Mouse (Mus musculus) left cerebral cortex, adult 2 months (tissue): ENCODE measurements around the gene Myh9. TPM values are rescaled to one million over a fixed set of nuclear protein-coding genes. Genes with fewer than 3 reads are reported as not detected.
"Not testable (repeated sequence)": the region's sequence is repeated elsewhere in the genome, so short reads cannot be mapped to it uniquely, and the experiment has no call there.

ENCODE experiments used
- DNase-seq, 2 experiments: peaks; one replicate each; pipeline ENCODE4 v3.0.0; 2021 to 2022; ENCODE audit warnings: low spot score in 2 of 2, mixed read lengths in 1 of 2; ENCODE audit errors: extremely low spot score in 1 of 2
- H3K27ac ChIP-seq: fragments of 200-600 bp; 2 replicates; pipeline ENCODE4 v1.8.1; 2022
- H3K4me3 ChIP-seq: fragments of 200-600 bp; 2 replicates; pipeline ENCODE4 v1.8.1; 2022
- CTCF ChIP-seq: fragments of 200-600 bp; IDR thresholded peaks from 2 replicates; pipeline ENCODE4 v1.8.1; 2022; ENCODE audit warnings: antibody characterized with exemption, mild to moderate bottlenecking, moderate library complexity
- intact Hi-C: fragments of 180-260 bp; cut with DNase I; formaldehyde crosslinking; loops from one replicate; pipeline ENCODE4 v1.15.1; 2025
- total RNA-seq, 2 experiments: library from RNA; stranded (reverse); gene quantifications; 2 replicates each; pipeline ENCODE4 v1.2.3; 2021

Gene Myh9
- total RNA-seq, 2 experiments from 2014 or later: 81.2 to 91.4 TPM

GRCm38 (mm10) chr15:77755132-77755531 is 86.8 kb downstream of the Myh9 start:
- Histone ChIP-seq H3K27ac (no peak overlapping the region), H3K4me3 (no peak overlapping the region)
- no peak for TF ChIP-seq CTCF
- intact Hi-C loops: no loop called here
- DNase-seq: no peak

- intact Hi-C loops: no loop called here
- no peak for TF ChIP-seq CTCF
- Histone ChIP-seq H3K4me3 (no peak overlapping the region), H3K27ac (no peak overlapping the region)
- no peak for DNase-seq
These were observed 89.5 kb downstream of the Myh9 start for GRCm38 (mm10) chr15:77752443-77752842.

GRCm38 (mm10) chr15:77750461-77750860 is 91.5 kb downstream of the Myh9 start:
- intact Hi-C loops: no loop called here
- DNase-seq: no peak
- Histone ChIP-seq H3K27ac (no peak overlapping the region), H3K4me3 (no peak overlapping the region)
- TF ChIP-seq CTCF: peak; percentile 66

DNA sequence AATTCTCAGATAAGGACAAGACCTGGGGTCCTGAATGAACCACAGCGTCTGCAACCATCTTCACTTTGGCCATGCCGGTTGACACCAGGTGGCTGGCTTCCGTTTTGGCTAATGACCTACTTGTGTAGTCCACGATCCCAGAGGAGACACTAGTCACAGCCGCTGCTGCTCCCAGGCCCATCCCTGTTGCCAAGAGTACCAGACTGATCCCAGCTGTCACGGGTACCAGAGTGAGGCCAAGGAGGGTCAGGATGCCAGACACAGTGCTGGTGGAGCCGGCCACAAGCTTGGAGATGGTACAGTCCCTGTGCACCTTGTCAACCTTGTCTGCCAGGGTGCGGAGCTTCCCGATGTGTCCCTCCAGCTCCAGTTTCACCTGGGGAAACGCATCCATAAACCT is 92.3 kb downstream of the Myh9 start:
- TF ChIP-seq CTCF: no peak
- no peak overlapping the region for H3K4me3 ChIP-seq
- no peak overlapping the region for H3K27ac ChIP-seq
- intact Hi-C loops: no loop called here
- no peak for DNase-seq

DNA sequence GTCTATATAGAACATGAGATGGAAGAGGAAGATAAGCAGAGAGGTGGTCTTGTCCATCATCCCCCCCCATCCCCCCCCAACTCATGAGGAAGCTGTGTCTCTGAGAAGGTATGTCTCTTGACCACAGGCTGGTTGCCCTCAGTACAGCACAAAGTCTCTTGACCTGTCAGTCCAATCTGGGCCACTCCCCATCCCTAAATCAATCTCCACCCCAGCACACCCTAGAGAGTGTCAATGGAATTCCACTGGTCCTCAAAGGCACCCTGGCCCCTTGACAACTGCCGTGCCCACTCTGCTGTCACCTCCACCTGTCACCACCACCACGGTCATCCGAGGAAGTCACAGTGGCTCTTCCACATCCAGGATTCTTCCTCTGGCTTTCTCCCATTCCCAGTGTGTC is 93.6 kb downstream of the Myh9 start:
- Histone ChIP-seq H3K27ac (no peak overlapping the region), H3K4me3 (no peak overlapping the region)
- DNase-seq: no peak
- intact Hi-C loops: no loop called here
- TF ChIP-seq CTCF: no peak

DNA sequence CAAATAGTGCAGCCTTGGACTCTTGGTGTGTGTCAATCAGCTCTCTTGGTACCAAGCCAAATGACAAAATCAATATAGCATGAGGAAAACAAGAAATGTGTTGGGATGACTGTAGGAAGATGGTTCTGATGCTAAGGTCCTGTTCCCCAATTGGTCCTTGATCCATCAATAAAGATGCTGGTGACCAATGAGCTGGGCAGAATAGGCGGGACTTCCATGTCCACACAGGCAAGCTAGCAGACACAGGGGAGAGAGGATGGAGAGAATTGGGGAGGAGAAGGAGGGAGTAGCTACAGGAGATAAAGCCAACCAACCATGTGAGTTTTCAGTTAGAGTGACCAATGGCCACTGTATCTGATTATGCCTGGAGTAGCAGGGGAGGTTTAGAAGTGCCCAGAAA is 95.6 kb downstream of the Myh9 start:
- intact Hi-C loops: no loop called here
- no peak for DNase-seq
- no peak overlapping the region for H3K27ac ChIP-seq
- TF ChIP-seq CTCF: no peak
- no peak overlapping the region for H3K4me3 ChIP-seq

- intact Hi-C loops: no loop called here
- no peak overlapping the region for H3K4me3 ChIP-seq
- no peak overlapping the region for H3K27ac ChIP-seq
- no peak for DNase-seq
- TF ChIP-seq CTCF: no peak
These were observed 96.9 kb downstream of the Myh9 start for GRCm38 (mm10) chr15:77745081-77745480.

DNA sequence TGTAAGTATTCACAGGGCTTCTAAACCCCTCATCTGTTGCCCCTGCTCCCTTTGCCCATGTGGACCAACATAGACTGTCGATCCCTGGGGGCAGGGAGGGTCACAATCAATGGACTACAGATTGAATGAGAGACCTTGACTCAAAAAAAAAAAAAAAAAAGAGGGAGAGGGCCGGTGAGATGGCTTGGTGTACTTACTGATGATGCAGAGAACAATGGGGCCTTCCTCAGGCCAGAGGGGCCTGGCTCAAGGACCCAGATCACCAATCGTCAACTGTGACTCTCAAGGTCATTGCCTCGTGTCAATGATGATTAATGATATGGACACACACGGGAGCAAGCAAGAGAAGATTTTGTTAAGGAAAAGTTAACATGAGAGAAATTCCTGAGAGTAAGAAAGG is 97.3 kb downstream of the Myh9 start:
- Histone ChIP-seq H3K4me3 (no peak overlapping the region), H3K27ac (no peak overlapping the region)
- intact Hi-C loops: no loop called here
- DNase-seq: no peak
- no peak for TF ChIP-seq CTCF

DNA sequence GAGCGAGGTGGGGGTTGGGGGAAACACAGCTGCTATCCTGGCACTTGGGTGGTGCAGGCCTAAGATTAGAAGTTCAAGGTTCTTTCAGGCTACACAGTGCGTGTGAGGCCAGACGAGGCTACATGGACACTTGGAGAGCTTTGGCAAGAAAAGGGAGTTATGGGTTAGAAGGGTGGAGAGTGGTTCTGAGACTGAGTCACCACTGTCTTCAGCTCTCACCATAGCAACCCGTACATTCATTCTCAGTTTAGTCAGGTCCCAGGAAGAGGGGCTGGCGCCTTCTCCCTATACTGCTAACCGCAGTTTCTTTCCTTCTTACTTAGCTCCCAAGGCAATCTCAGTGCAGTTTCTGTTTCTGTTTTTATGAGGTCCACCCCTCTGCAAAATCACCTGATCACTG is 100.4 kb downstream of the Myh9 start:
- not testable (repeated sequence) for H3K27ac ChIP-seq

DNA sequence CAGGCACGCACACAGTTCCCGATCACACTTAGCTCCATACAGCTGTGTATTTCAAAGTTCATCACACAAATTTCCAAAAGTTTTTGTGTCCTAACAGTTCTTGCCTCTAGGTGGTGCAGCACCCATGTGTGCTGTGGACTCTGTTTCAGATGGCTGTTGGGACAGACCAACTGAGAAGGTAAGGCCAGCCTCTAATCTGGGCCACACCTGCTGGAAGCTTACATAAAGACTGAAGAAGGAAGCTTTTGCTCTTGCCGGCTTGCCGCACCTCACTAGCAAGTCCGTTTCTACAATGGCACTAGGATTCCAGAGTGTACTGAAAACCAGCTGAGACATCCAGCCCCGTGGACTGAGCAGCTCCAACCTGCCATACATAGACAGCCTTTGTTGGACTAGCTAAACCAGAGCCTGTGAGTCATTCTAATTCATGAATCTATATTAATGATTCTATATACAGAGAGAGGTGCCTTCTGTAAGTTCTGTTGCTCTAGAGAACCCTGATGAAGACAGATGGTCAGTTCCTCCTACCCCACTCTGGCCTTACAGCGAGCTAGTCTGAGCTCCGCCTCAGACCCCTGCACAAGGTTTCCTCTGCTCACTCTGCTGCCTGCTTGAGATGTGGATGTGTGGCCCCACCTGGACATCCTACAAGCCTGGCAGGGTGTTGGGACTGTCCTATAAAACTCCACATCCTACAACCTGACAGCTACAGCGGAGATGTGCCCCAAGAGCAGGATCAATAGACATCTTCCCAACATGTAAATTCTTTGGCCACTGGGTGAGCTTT is 101.3 kb downstream of the Myh9 start:
- Histone ChIP-seq H3K4me3 (no peak overlapping the region), H3K27ac (no peak overlapping the region)
- DNase-seq: no peak
- intact Hi-C loops: no loop called here
- peak; percentile 46 for TF ChIP-seq CTCF

More for the DNA sequence above, 100.4 kb downstream of the Myh9 start:
- H3K4me3 ChIP-seq, DNase-seq, intact Hi-C loops: not testable (repeated sequence)

- intact Hi-C loops: loop anchor here (5.0 kb wide), 1 partner anchor 327 kb away; no protein-coding TSS in a partner anchor
- not testable (repeated sequence) for H3K27ac ChIP-seq, H3K4me3 ChIP-seq, DNase-seq
These were observed 108.1 kb downstream of the Myh9 start for GRCm38 (mm10) chr15:77733903-77734302.

- not testable (repeated sequence) for DNase-seq, H3K27ac ChIP-seq, H3K4me3 ChIP-seq
- intact Hi-C loops: loop anchor here (5.0 kb wide), 1 partner anchor 326 kb away; no protein-coding TSS in a partner anchor
These were observed 108.6 kb downstream of the Myh9 start for GRCm38 (mm10) chr15:77733380-77733779.

DNA sequence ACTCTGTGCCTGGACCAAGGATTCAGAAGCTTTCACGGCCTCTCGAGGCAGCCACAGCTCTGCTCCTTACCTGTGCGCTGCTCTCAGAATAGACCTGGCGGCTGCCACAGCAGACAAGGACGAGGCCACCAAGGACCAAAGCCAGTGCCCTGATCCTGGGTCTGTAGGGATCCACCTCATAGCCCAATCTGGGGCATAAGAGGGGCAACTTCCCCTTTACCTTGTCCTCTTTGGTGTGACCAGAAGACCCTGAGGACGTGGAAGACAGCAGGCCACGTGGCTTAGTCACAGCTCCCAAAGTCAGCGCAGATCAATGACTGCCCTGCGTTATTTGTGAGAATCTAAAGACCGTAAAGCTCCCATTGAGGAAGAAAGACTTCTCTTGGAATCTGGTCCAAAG is 109.1 kb downstream of the Myh9 start:
- H3K27ac ChIP-seq, H3K4me3 ChIP-seq, DNase-seq: not testable (repeated sequence)
- intact Hi-C loops: loop anchor here (5.0 kb wide), 1 partner anchor 326 kb away; no protein-coding TSS in a partner anchor
